Mouse (Mus musculus) heart, postnatal 10 days (tissue): ENCODE measurements around the gene Gm8909. TPM values are rescaled to one million over a fixed set of nuclear protein-coding genes. Genes with fewer than 3 reads are reported as not detected.
"Not testable (repeated sequence)": the region's sequence is repeated elsewhere in the genome, so short reads cannot be mapped to it uniquely, and the experiment has no call there.

Experiments used
- DNase-seq, 2 experiments: peaks; one replicate each; pipeline ENCODE4 v3.0.0; 2021
- intact Hi-C: fragments of 180-260 bp; cut with DNase I; formaldehyde crosslinking; loops from one replicate; pipeline ENCODE4 v1.15.1; 2025
- total RNA-seq, 2 experiments: library from RNA; stranded (reverse); gene quantifications; 2 replicates each; pipeline ENCODE4 v1.2.3; 2021

Gm8909 gene
- total RNA-seq, 2 experiments from 2014 or later: 0.24 TPM; not detected in 1

- intact Hi-C loops: no loop called here
- DNase-seq: no peak
These were observed 865 bp downstream of the Gm8909 start for GRCm38 (mm10) chr17:36167306-36168038.

DNA sequence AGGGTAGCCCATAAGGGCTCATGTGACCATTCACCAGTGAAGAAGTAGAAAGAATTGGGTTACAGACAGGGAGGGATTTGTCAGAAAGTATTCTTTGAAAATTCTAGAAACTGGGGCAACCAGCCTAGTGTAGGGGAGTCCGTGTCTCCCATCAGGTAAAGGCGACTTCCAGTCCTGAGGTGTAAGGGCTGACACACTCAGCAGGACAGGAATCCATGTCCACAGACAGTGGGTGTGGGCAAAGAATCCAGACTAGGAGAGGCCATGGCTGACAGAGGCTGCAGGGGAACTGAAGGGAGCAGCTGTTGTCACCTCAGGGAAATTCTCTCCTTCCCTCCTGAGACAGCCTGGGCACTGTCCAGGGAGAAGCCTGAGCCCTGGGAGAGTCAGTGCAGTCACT, 1.4 kb downstream of the Gm8909 start:
- DNase-seq, intact Hi-C loops: not testable (repeated sequence)

- intact Hi-C loops: no loop called here
- DNase-seq: no peak
These were observed 6.9 kb downstream of the Gm8909 start for GRCm38 (mm10) chr17:36161129-36162051.

- intact Hi-C loops, DNase-seq: not testable (repeated sequence)
These were observed 10.1 kb downstream of the Gm8909 start for GRCm38 (mm10) chr17:36158264-36158663.

GRCm38 (mm10) chr17:36157782-36158181, 10.6 kb downstream of the Gm8909 start:
- intact Hi-C loops, DNase-seq: not testable (repeated sequence)

GRCm38 (mm10) chr17:36154271-36155149, 13.8 kb downstream of the Gm8909 start:
- DNase-seq: no peak
- intact Hi-C loops: no loop called here

- intact Hi-C loops, DNase-seq: not testable (repeated sequence)
These were observed 17.1 kb downstream of the Gm8909 start for GRCm38 (mm10) chr17:36151200-36151599.

- DNase-seq, intact Hi-C loops: not testable (repeated sequence)
These were observed 19.9 kb downstream of the Gm8909 start for GRCm38 (mm10) chr17:36148468-36148867.

DNA sequence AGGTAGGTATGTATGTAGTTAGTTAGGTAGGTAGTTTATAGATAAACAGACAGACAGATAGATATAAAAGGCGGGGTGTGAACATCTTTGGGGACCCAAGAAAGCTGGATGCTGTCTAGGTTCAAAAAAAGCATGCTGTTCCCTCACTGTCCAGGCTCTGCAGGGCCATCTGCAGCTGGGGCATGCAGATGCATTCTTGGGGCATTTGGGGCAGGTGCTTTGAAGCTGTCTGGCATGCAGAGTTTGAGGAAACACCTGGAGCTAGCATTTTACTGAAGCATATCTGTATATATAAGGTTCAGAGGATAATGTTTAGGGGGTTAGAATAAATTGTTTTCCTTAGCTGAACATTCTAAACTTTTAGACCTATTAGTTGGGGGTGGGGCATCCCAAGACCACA, 21.4 kb downstream of the Gm8909 start:
- intact Hi-C loops, DNase-seq: not testable (repeated sequence)

DNA sequence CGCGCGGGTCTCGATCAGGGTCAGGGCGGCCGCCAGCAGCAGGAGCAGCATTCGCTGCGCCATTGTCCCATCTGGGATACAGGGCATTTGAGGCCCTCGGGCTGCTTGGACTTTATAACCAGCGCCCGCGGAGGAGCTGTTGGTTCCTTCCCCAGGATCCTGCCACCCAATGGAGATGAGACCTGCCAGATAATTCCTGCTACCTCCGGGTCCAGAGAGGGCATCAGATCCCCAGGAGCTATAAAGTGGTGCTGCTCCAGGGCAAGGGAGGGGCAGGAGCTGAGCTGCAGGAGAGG, 22.5 kb downstream of the Gm8909 start:
- DNase-seq, intact Hi-C loops: not testable (repeated sequence)

DNA sequence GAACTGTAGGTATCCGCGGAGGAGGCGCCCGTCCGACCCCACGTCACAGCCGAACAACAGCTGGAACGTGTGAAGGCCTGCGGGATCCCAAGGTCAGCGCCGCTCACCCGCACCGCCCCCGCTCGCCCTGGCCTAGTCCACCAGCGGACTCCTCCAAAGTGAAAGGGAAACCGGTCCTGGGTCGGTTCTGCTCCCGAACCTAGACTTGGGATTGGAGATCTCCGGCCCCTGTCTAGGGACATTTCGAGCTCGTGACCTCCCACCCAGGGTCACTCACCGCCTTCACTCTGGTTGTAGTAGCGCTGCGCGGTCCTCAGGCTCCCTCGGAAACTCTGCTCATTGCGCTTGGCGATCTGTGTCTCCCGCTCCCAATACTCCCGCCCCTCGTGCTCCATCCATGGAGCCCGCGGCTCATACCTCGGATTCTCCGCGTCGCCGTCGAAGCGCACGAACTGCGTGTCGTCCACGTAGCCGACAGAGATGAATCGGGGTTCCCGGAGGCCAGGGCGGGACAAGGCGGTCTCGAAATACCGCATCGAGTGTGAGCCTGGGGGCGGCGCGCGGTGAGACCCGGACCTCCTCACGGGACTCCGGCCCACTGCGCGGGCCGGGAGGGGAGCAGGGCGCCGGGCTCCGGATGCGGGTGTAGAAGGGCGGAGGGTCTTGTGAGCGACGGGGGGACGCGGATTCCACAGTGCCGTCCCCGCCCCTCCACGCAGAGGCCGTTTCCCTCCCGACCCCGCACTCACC, 23.1 kb downstream of the Gm8909 start:
- peak in 1 of 2 experiments; percentile 24 for DNase-seq
- intact Hi-C loops: no loop called here

GRCm38 (mm10) chr17:36136299-36136848, 32.0 kb downstream of the Gm8909 start:
- DNase-seq, intact Hi-C loops: not testable (repeated sequence)

DNA sequence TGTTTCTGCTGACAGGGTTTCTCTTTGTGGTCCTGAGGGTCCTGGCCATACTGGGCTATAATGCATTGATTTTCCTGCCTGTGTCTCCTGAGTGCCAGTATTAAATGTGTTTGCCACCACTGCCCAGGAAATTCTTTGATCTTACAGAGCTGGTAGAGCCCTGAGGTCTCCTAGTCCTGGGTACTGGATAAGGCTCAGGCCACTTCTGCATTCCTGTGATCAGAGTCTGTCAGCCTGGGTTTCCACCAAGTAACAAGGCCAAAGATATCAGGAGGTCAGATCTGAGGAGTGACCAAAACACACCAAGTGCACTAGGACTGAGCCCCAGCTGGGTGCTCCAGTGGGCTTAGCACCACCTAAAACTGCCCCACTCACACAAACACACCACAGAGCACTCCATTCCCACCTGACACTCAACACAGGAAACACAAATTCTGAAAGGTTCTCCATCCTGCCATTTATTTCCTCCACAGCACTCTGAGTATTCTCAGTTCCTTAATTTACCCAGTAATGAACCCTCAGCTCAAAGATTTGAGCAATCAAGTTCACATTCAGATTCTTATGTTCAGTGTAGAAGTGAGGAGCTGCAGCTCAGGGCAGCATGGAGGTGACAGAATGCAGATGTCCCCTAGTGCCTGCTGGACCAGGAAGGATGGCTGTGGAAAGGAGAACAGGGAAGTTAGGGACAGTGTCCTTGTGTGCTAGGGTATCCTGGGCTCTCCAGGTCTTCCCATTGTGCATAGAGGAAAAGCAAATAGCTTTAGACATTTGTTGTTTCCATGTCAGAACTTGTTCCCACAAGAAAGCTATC, 32.7 kb downstream of the Gm8909 start:
- DNase-seq, intact Hi-C loops: not testable (repeated sequence)

GRCm38 (mm10) chr17:36131516-36132265, 36.6 kb downstream of the Gm8909 start:
- intact Hi-C loops: no loop called here
- DNase-seq: no peak

GRCm38 (mm10) chr17:36128968-36129817, 39.1 kb downstream of the Gm8909 start, which contains the start of gene Gm7030:
Gm7030 (minus strand) TSS chr17:36129425.
- intact Hi-C loops: not testable (repeated sequence)
- DNase-seq: peak in 1 of 2 experiments; percentile 10

DNA sequence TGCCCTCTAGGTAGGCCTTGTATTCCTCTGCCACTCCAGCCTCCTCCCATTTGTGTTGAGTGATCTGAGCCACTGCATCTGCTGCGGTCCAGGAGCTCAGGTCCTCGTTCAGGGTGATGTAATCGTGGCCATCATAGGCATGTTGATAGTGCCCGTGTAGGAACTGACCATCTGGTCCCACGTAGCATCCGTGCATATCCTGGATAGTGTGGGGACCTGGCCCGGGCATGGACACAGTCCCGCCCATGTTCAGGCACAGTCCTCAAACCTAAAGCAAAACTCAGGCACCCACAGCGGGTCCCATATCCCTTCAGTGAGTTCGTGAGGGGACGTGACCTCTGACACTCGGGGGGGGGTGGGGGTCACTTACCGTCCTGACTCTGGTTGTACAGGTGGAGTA, 39.8 kb downstream of the Gm8909 start:
- intact Hi-C loops, DNase-seq: not testable (repeated sequence)

DNA sequence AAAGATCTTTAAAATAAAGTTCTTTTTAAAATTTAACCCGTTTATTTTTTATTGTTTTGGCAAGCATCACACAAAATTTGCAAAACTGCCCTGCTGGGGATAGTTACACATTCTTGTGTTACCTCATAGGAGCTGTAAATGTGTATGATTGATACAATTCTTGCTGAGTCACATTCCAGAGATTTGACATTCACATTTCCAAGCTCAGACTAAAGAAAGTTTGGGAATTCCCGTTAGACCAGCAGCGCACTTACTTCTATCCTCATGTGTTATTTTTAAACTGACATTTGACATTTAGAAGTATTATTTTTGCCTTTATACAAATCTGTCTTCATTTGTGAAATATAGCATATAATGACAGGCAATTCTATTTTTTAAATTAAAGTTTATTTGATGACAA, 44.2 kb downstream of the Gm8909 start:
- DNase-seq, intact Hi-C loops: not testable (repeated sequence)
